Mouse (Mus musculus) neural tube, embryonic 15.5 days (tissue): Measurements from ENCODE around the gene Trip11. TPM values are rescaled to one million over a fixed set of nuclear protein-coding genes. Genes with fewer than 3 reads are reported as not detected.

Experiments
- ATAC-seq: fragments of 200-750 bp; cut with Nextera tagmentation; 2 replicates; pipeline ENCODE4 v1.8.0; 2017; ENCODE audit warnings: mild to moderate bottlenecking, moderate TSS enrichment, moderate library complexity; ENCODE audit not compliant: low FRiP score
- H3K27ac ChIP-seq: fragments of 300-500 bp; sonication (generic); replicated peaks from 2 replicates; pipeline ENCODE4 v1.5.1; 2015; ENCODE audit warnings: mild to moderate bottlenecking, inconsistent platforms
- H3K27me3 ChIP-seq: fragments of 300-500 bp; sonication (generic); replicated peaks from 2 replicates; pipeline ENCODE4 v1.6.1; 2015; ENCODE audit warnings: inconsistent platforms
- H3K36me3 ChIP-seq: fragments of 300-500 bp; sonication (generic); 2 replicates; pipeline ENCODE4 v1.6.1; 2015; ENCODE audit warnings: inconsistent platforms
- H3K4me1 ChIP-seq: fragments of 300-500 bp; sonication (generic); 2 replicates; pipeline ENCODE4 v1.6.1; 2015; ENCODE audit warnings: inconsistent platforms
- H3K4me2 ChIP-seq: fragments of 300-500 bp; sonication (generic); 2 replicates; pipeline ENCODE4 v1.6.1; 2015; ENCODE audit warnings: inconsistent platforms, mild to moderate bottlenecking, moderate library complexity
- H3K4me3 ChIP-seq: fragments of 300-500 bp; sonication (generic); replicated peaks from 2 replicates; pipeline ENCODE4 v1.5.1; 2015; ENCODE audit warnings: mild to moderate bottlenecking, inconsistent platforms
- H3K9ac ChIP-seq: fragments of 300-500 bp; sonication (generic); replicated peaks from 2 replicates; pipeline ENCODE4 v1.6.1; 2015; ENCODE audit warnings: mild to moderate bottlenecking, inconsistent platforms
- H3K9me3 ChIP-seq: fragments of 300-500 bp; sonication (generic); replicated peaks from 2 replicates; pipeline ENCODE4 v1.6.1; 2016; ENCODE audit warnings: inconsistent platforms
- WGBS: fragments of 180-500 bp; shearing (Covaris S2); methylation state at CpG from one replicate; pipeline ENCODE4 v1.1.7; 2015; ENCODE audit warnings: mixed read lengths; 5-methylcytosine and 5-hydroxymethylcytosine counted together
- polyA plus RNA-seq: library from polyadenylated mRNA; unstranded; fragments of >200 nt; fragmentation: Nextera tagmentation; extraction: Ambion mirVana; gene quantifications from 2 replicates; pipeline ENCODE4 v1.2.1, GENCODE M21; 2015

Gene Trip11
- polyA plus RNA-seq, 1 experiment from 2014 or later = 23.8 TPM

- no peak overlapping the region for H3K4me3 ChIP-seq
- H3K9ac ChIP-seq = no peak overlapping the region
- H3K27ac ChIP-seq = no peak overlapping the region
- peaks cover 43% of the 10 kb centered on the region for H3K36me3 ChIP-seq
- no peak for ATAC-seq
- WGBS = 92% methylated on average over 8 of the region's 8 CpGs
- H3K4me1 ChIP-seq = no peaks in the 10 kb centered on the region
- no peak overlapping the region for H3K4me2 ChIP-seq
- no peaks in the 10 kb centered on the region for H3K9me3 ChIP-seq
- H3K27me3 ChIP-seq = no peaks in the 10 kb centered on the region
Measured at GRCm38 (mm10) chr12:101893296-101893695, 19.8 kb downstream of the Trip11 start.

- WGBS = 99% methylated on average over 2 of the region's 2 CpGs
- ATAC-seq = no peak
- Histone ChIP-seq H3K9me3 (no peaks in the 10 kb centered on the region), H3K4me3 (no peak overlapping the region), H3K9ac (no peak overlapping the region), H3K27ac (no peak overlapping the region), H3K4me1 (no peaks in the 10 kb centered on the region), H3K27me3 (no peaks in the 10 kb centered on the region), H3K36me3 (peaks cover 43% of the 10 kb centered on the region), H3K4me2 (no peak overlapping the region)
Measured at GRCm38 (mm10) chr12:101892832-101893231, 20.2 kb downstream of the Trip11 start.

GRCm38 (mm10) chr12:101891066-101891465 is 22.0 kb downstream of the Trip11 start:
- H3K4me1 ChIP-seq = no peaks in the 10 kb centered on the region
- H3K9ac ChIP-seq = no peak overlapping the region
- WGBS = 84% methylated on average over 5 of the region's 5 CpGs
- no peaks in the 10 kb centered on the region for H3K9me3 ChIP-seq
- no peaks in the 10 kb centered on the region for H3K27me3 ChIP-seq
- no peak overlapping the region for H3K4me3 ChIP-seq
- ATAC-seq = no peak
- H3K36me3 ChIP-seq = peaks cover 51% of the 10 kb centered on the region
- H3K4me2 ChIP-seq = no peak overlapping the region
- H3K27ac ChIP-seq = no peak overlapping the region

GRCm38 (mm10) chr12:101889351-101889750 is 23.7 kb downstream of the Trip11 start:
- Histone ChIP-seq H3K9ac (no peak overlapping the region), H3K27ac (no peak overlapping the region), H3K9me3 (no peaks in the 10 kb centered on the region), H3K36me3 (peaks cover 64% of the 10 kb centered on the region), H3K4me3 (no peak overlapping the region), H3K27me3 (no peaks in the 10 kb centered on the region), H3K4me1 (no peaks in the 10 kb centered on the region), H3K4me2 (no peak overlapping the region)
- WGBS = 98% methylated on average over 3 of the region's 3 CpGs
- ATAC-seq = no peak

GRCm38 (mm10) chr12:101888312-101888711 is 24.8 kb downstream of the Trip11 start:
- no peak for ATAC-seq
- Histone ChIP-seq H3K27ac (no peak overlapping the region), H3K4me2 (no peak overlapping the region), H3K4me1 (no peaks in the 10 kb centered on the region), H3K4me3 (no peak overlapping the region), H3K36me3 (peaks cover 65% of the 10 kb centered on the region), H3K27me3 (no peaks in the 10 kb centered on the region), H3K9me3 (no peaks in the 10 kb centered on the region), H3K9ac (no peak overlapping the region)
- 90% methylated on average over 2 of the region's 2 CpGs for WGBS

GRCm38 (mm10) chr12:101884926-101885325 is 28.1 kb downstream of the Trip11 start:
- Histone ChIP-seq H3K4me1 (no peaks in the 10 kb centered on the region), H3K36me3 (peaks cover 48% of the 10 kb centered on the region), H3K27ac (no peak overlapping the region), H3K27me3 (no peaks in the 10 kb centered on the region), H3K4me3 (no peak overlapping the region), H3K9ac (no peak overlapping the region), H3K4me2 (no peak overlapping the region), H3K9me3 (no peaks in the 10 kb centered on the region)
- 98% methylated on average over 7 of the region's 7 CpGs for WGBS
- no peak for ATAC-seq

- no peaks in the 10 kb centered on the region for H3K27me3 ChIP-seq
Measured at GRCm38 (mm10) chr12:101876374-101876773, 36.7 kb downstream of the Trip11 start.

GRCm38 (mm10) chr12:101875107-101875506 is 38.0 kb downstream of the Trip11 start:
- no peak overlapping the region for H3K9ac ChIP-seq
- no peak for ATAC-seq
- H3K36me3 ChIP-seq = peaks cover 26% of the 10 kb centered on the region
- WGBS = 48% methylated on average over 1 of the region's 1 CpGs
- no peak overlapping the region for H3K27ac ChIP-seq
- H3K4me2 ChIP-seq = no peak overlapping the region
- H3K4me3 ChIP-seq = no peak overlapping the region
- no peaks in the 10 kb centered on the region for H3K27me3 ChIP-seq
- H3K4me1 ChIP-seq = no peaks in the 10 kb centered on the region
- no peaks in the 10 kb centered on the region for H3K9me3 ChIP-seq

More at GRCm38 (mm10) chr12:101876374-101876773, 36.7 kb downstream of the Trip11 start:
- Histone ChIP-seq H3K27ac (no peak overlapping the region), H3K4me2 (no peak overlapping the region), H3K9me3 (no peaks in the 10 kb centered on the region), H3K9ac (no peak overlapping the region), H3K36me3 (peaks cover 30% of the 10 kb centered on the region), H3K4me1 (no peaks in the 10 kb centered on the region), H3K4me3 (no peak overlapping the region)
- ATAC-seq = no peak
- WGBS = 95% methylated on average over 2 of the region's 2 CpGs

- no peak overlapping the region for H3K4me3 ChIP-seq
- 84% methylated on average over 10 of the region's 10 CpGs for WGBS
- no peak for ATAC-seq
Measured at GRCm38 (mm10) chr12:101862286-101862964, 50.6 kb downstream of the Trip11 start.

GRCm38 (mm10) chr12:101860256-101860655 is 52.8 kb downstream of the Trip11 start:
- Histone ChIP-seq H3K36me3 (peaks cover 18% of the 10 kb centered on the region), H3K9ac (no peak overlapping the region), H3K27me3 (no peaks in the 10 kb centered on the region), H3K4me1 (no peaks in the 10 kb centered on the region), H3K27ac (no peak overlapping the region), H3K4me2 (no peak overlapping the region), H3K4me3 (no peak overlapping the region), H3K9me3 (no peaks in the 10 kb centered on the region)
- ATAC-seq = no peak
- 100% methylated on average over 1 of the region's 1 CpGs for WGBS

More at GRCm38 (mm10) chr12:101862286-101862964, 50.6 kb downstream of the Trip11 start:
- Histone ChIP-seq H3K27me3 (no peaks in the 10 kb centered on the region), H3K9me3 (no peaks in the 10 kb centered on the region), H3K9ac (no peak overlapping the region), H3K4me2 (no peak overlapping the region), H3K27ac (no peak overlapping the region), H3K4me1 (no peaks in the 10 kb centered on the region), H3K36me3 (peaks cover 34% of the 10 kb centered on the region)

GRCm38 (mm10) chr12:101858011-101858410 is 55.1 kb downstream of the Trip11 start:
- H3K27me3 ChIP-seq = no peaks in the 10 kb centered on the region
- WGBS = 94% methylated on average over 5 of the region's 5 CpGs
- peaks cover 14% of the 10 kb centered on the region for H3K36me3 ChIP-seq
- H3K4me3 ChIP-seq = no peak overlapping the region
- no peak overlapping the region for H3K4me2 ChIP-seq
- no peaks in the 10 kb centered on the region for H3K9me3 ChIP-seq
- ATAC-seq = no peak
- H3K27ac ChIP-seq = no peak overlapping the region
- no peaks in the 10 kb centered on the region for H3K4me1 ChIP-seq
- no peak overlapping the region for H3K9ac ChIP-seq

- WGBS = 94% methylated on average over 11 of the region's 11 CpGs
- Histone ChIP-seq H3K4me3 (no peak overlapping the region), H3K27me3 (no peaks in the 10 kb centered on the region), H3K4me1 (no peaks in the 10 kb centered on the region), H3K4me2 (no peak overlapping the region), H3K36me3 (no peaks in the 10 kb centered on the region), H3K27ac (no peak overlapping the region), H3K9ac (no peak overlapping the region), H3K9me3 (no peaks in the 10 kb centered on the region)
- no peak for ATAC-seq
Measured at GRCm38 (mm10) chr12:101854336-101854735, 58.7 kb downstream of the Trip11 start.
